Comparison of ENCODE assay signal across 27 mouse cellular contexts in genomic region chr6:117114859-117115258, GRCm38 (mm10). TPM values are rescaled to one million over a fixed set of nuclear protein-coding genes. Genes with fewer than 3 reads are reported as not detected.
DNase-seq lines count a peak whose midpoint lies in the region; ATAC-seq and TF ChIP-seq lines count a peak whose summit lies in the region.
"Had no signal": no experiment of that assay in that cellular context is flagged by ENCODE, and none has a peak within 500 bp of the region (broad histone marks: within the 10 kb centered on the region; RNA-seq: fewer than 3 reads in every experiment).

No protein-coding gene starts in this region.

- H3K36me3 ChIP-seq in hindbrain, embryonic 14.5 days (replicated peaks; ENCODE audit: control insufficient read depth, insufficient read depth): no peaks in the 10 kb centered on the region
- no peaks in the 10 kb centered on the region for H3K36me3 ChIP-seq in hindbrain, embryonic 10.5 days
- H3K36me3 ChIP-seq in limb, embryonic 14.5 days (ENCODE audit: control insufficient read depth, insufficient read depth, low read length): no peaks in the 10 kb centered on the region
- H3K36me3 ChIP-seq: heart, embryonic 13.5 days; liver, embryonic 15.5 days; neural tube, embryonic 12.5 days had no signal

- ATAC-seq in hindbrain, embryonic 14.5 days (ENCODE audit: low FRiP score): peak; percentile 21; the same call in 1 of the 2 replicates
- ATAC-seq in limb, embryonic 14.5 days (ENCODE audit: low FRiP score, low read depth): no peak
- ATAC-seq: CD4-positive, CD25-positive, alpha-beta regulatory T cell, adult 4 months; forebrain, embryonic 16.5 days; intestine, embryonic 16.5 days; midbrain, embryonic 16.5 days had no signal

- no peak overlapping the region for H3K4me2 ChIP-seq in hindbrain, embryonic 14.5 days (replicated peaks)
- 0 out of 2 replicates have a peak overlapping the region, but pooled peaks have one; percentile 2 for H3K4me2 ChIP-seq in limb, embryonic 14.5 days (replicated peaks; ENCODE audit: low read depth, low read length, severe bottlenecking)
- H3K4me2 ChIP-seq: heart, embryonic 13.5 days; liver, embryonic 15.5 days; lung, embryonic 14.5 days; neural tube, embryonic 12.5 days had no signal

- H3K27me3 ChIP-seq in hindbrain, embryonic 14.5 days (ENCODE audit: control insufficient read depth, insufficient read depth, low read length): no peaks in the 10 kb centered on the region
- no peaks in the 10 kb centered on the region for H3K27me3 ChIP-seq in hindbrain, embryonic 10.5 days (ENCODE audit: insufficient read depth, poor library complexity, severe bottlenecking)
- H3K27me3 ChIP-seq in limb, embryonic 14.5 days (ENCODE audit: control insufficient read depth, insufficient read depth, low read length): no peaks in the 10 kb centered on the region
- no peaks in the 10 kb centered on the region for H3K27me3 ChIP-seq in cerebellum, adult 2 months (ENCODE audit: control insufficient read depth, insufficient read depth, low read length)
- H3K27me3 ChIP-seq: liver, embryonic 15.5 days; neural tube, embryonic 12.5 days had no signal

- DNase-seq in hindbrain, embryonic 14.5 days (ENCODE audit: low spot score): no peak
- DNase-seq in hindbrain, embryonic 10.5 days (ENCODE audit: low spot score): no peak
- DNase-seq in retina, embryonic 14.5 days (ENCODE audit: low spot score): peak; percentile 63
- DNase-seq in retina, postnatal 1 day: no peak
- DNase-seq in limb, embryonic 14.5 days (ENCODE audit: low spot score): no peak
- DNase-seq in cerebellum, adult 2 months: no peak
- DNase-seq in testis, postnatal 10 days (ENCODE audit: low spot score): no peak
- DNase-seq: adrenal gland, postnatal 25 days; cerebellum, adult 18-20 months; cerebellum, postnatal 14 days; heart, postnatal 10 days; kidney, adult 8-10 months; kidney, postnatal 4 days; lung, embryonic 14.5 days; lung, postnatal 14 days; right cerebral cortex, adult 18-20 months; spleen, adult 18-20 months; thymus, postnatal 4 days had no signal

- no peak overlapping the region; the same call in 1 of the 2 replicates for H3K27ac ChIP-seq in hindbrain, embryonic 14.5 days
- H3K27ac ChIP-seq in hindbrain, embryonic 10.5 days: no peak overlapping the region
- H3K27ac ChIP-seq in limb, embryonic 14.5 days (replicated peaks; ENCODE audit: low read depth, low read length): no peak overlapping the region
- no peak overlapping the region for H3K27ac ChIP-seq in cerebellum, adult 2 months (ENCODE audit: insufficient read depth, low read length)
- H3K27ac ChIP-seq: heart, embryonic 13.5 days; kidney, postnatal 0 days; liver, embryonic 15.5 days; neural tube, embryonic 12.5 days; stomach, postnatal 0 days had no signal

- H3K9me3 ChIP-seq in hindbrain, embryonic 14.5 days (ENCODE audit: control insufficient read depth, low read length): no peaks in the 10 kb centered on the region
- no peaks in the 10 kb centered on the region for H3K9me3 ChIP-seq in hindbrain, embryonic 10.5 days
- no peaks in the 10 kb centered on the region for H3K9me3 ChIP-seq in limb, embryonic 14.5 days (ENCODE audit: control insufficient read depth, low read length)
- H3K9me3 ChIP-seq: heart, embryonic 13.5 days; liver, embryonic 15.5 days; neural tube, embryonic 12.5 days had no signal

- 55% methylated on average over 8 of the region's 8 CpGs for WGBS in hindbrain, embryonic 14.5 days
- 82% methylated on average over 8 of the region's 8 CpGs for WGBS in hindbrain, embryonic 10.5 days
- WGBS in limb, embryonic 14.5 days: 60% methylated on average over 8 of the region's 8 CpGs
- WGBS in cerebellum, adult 2 months: 79% methylated on average over 8 of the region's 8 CpGs

- H3K4me1 ChIP-seq in hindbrain, embryonic 14.5 days (replicated peaks; ENCODE audit: control insufficient read depth, insufficient read depth, low read length): no peaks in the 10 kb centered on the region; the same call in 1 of the 2 replicates
- 0 out of 2 replicates have a peak, but pooled peaks cover 2% of the 10 kb centered on the region for H3K4me1 ChIP-seq in hindbrain, embryonic 10.5 days (replicated peaks)
- H3K4me1 ChIP-seq in limb, embryonic 14.5 days (ENCODE audit: control insufficient read depth, insufficient read depth, low read length): peaks cover 10% of the 10 kb centered on the region; the same call in 1 of the 2 replicates
- H3K4me1 ChIP-seq in cerebellum, adult 2 months (ENCODE audit: control insufficient read depth, insufficient read depth, low read length): no peaks in the 10 kb centered on the region
- H3K4me1 ChIP-seq: heart, embryonic 13.5 days; liver, embryonic 15.5 days; neural tube, embryonic 12.5 days had no signal

- no peak for TF ChIP-seq CTCF in cerebellum, adult 2 months (IDR thresholded peaks at IDR 0.05; ENCODE audit: borderline replicate concordance, insufficient read depth, low read depth, low read length)

- TF ChIP-seq POLR2A in limb, embryonic 14.5 days (IDR thresholded peaks at IDR 0.05; ENCODE audit: borderline replicate concordance, extremely low read depth, insufficient read depth, insufficient read length): no peak
- TF ChIP-seq POLR2A in cerebellum, adult 2 months (IDR thresholded peaks at IDR 0.05; ENCODE audit: borderline replicate concordance, insufficient read depth, low read length): no peak

- no peak overlapping the region for H3K9ac ChIP-seq in hindbrain, embryonic 14.5 days
- no peak overlapping the region for H3K9ac ChIP-seq in limb, embryonic 14.5 days (ENCODE audit: low read depth, low read length, severe bottlenecking)
- H3K9ac ChIP-seq: heart, embryonic 13.5 days; liver, embryonic 15.5 days; lung, embryonic 14.5 days; neural tube, embryonic 12.5 days had no signal

- no peak overlapping the region for H3K4me3 ChIP-seq in hindbrain, embryonic 14.5 days (replicated peaks; ENCODE audit: low read length)
- H3K4me3 ChIP-seq in hindbrain, embryonic 10.5 days: no peak overlapping the region
- H3K4me3 ChIP-seq in limb, embryonic 14.5 days (replicated peaks; ENCODE audit: low read length): no peak overlapping the region
- no peak overlapping the region for H3K4me3 ChIP-seq in cerebellum, adult 2 months (replicated peaks; ENCODE audit: insufficient read depth, low read depth, low read length)
- H3K4me3 ChIP-seq: heart, embryonic 13.5 days; liver, embryonic 15.5 days; neural tube, embryonic 12.5 days had no signal

RNA-seq across cellular contexts. Expression of gene Cxcl12, which starts 53.5 kb away (rescaled TPM):
- polyA plus RNA-seq in hindbrain, embryonic 14.5 days (2014; fragmentation: Nextera tagmentation; extraction: Ambion mirVana): 61.8 and 62.4 TPM in 2 replicates
- 63.6 and 67.1 TPM in 2 replicates for polyA plus RNA-seq in hindbrain, embryonic 10.5 days (2016; fragmentation: Nextera tagmentation; extraction: Ambion mirVana)
- polyA plus RNA-seq in limb, embryonic 14.5 days (2012; rRNA removed): 207 and 208 TPM in 2 replicates
- 146 and 161 TPM in 2 replicates for polyA plus RNA-seq in limb, embryonic 14.5 days (2014; fragmentation: Nextera tagmentation; extraction: Ambion mirVana)
- polyA plus RNA-seq in cerebellum, adult 2 months (2012; rRNA removed): 46.5 and 49.0 TPM in 2 replicates
- polyA plus RNA-seq: CD4-positive, CD25-positive, alpha-beta regulatory T cell, adult 4 months had no signal
